Mouse (Mus musculus) G1E-ER4 (cell line): ENCODE data around the gene Slc25a25. TPM values are rescaled to one million over a fixed set of nuclear protein-coding genes. Genes with fewer than 3 reads are reported as not detected.

ENCODE experiments used
- GATA1 ChIP-seq: IDR thresholded peaks from one replicate; pipeline ENCODE4 v1.8.0; 2012; ENCODE audit warnings: low read length, inconsistent platforms
- polyA plus RNA-seq: library from polyadenylated mRNA; stranded (reverse); fragments of >175 nt; gene quantifications from 2 replicates; pipeline ENCODE4 v1.2.3, GENCODE M21; 2012

Slc25a25 gene
- polyA plus RNA-seq = 10.0 and 11.7 TPM in 2 replicates

- no peak for TF ChIP-seq GATA1
These were observed at the start of gene Slc25a25 for GRCm38 (mm10) chr2:32450881-32451844. TSS of gene Slc25a25 (minus strand) at chr2:32451445.

DNA sequence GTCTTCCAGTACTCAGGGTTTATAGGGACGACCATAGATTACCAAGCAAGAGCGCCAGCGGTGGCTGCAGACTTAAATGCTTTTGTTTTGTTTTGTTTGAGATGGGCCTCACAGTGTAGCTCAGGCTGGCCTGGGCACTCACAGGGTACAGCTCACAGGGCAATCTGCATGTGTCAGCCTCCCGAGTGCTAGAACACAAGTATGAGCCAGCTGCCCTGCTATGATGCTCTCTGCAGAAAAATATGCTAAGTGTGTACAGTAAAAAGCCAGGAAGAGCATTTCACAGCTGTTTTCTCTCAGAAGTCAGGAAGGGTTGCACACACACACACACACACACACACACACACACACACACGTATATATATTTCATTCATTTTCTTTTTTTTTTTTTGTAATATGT is 49.2 kb upstream of the Slc25a25 start:
- no peak for TF ChIP-seq GATA1

GRCm38 (mm10) chr2:32499365-32499764 is 48.1 kb upstream of the Slc25a25 start:
- TF ChIP-seq GATA1 = no peak

DNA sequence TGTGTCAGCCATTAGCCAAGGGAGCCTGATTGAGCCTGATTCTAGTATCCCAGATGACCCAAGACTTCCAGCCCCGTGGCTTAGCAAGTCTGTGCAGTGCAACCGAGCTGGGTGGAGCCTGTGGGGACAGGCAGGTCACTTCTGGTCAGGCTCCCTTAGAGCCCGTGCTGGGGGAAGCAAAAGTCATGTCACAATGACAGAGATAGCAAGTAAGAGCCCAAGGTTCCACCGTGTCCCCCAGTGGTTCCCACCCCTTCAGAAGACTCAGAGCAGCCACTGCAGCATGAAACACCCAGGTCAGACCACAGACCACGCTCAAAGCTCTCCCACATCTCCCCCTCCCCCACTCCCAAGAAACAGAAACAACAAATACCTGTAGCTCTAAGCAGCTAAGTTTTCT is 44.9 kb upstream of the Slc25a25 start:
- TF ChIP-seq GATA1 = no peak

- TF ChIP-seq GATA1 = peak; percentile 58
These were observed 44.0 kb upstream of the Slc25a25 start for GRCm38 (mm10) chr2:32495185-32495726.

DNA sequence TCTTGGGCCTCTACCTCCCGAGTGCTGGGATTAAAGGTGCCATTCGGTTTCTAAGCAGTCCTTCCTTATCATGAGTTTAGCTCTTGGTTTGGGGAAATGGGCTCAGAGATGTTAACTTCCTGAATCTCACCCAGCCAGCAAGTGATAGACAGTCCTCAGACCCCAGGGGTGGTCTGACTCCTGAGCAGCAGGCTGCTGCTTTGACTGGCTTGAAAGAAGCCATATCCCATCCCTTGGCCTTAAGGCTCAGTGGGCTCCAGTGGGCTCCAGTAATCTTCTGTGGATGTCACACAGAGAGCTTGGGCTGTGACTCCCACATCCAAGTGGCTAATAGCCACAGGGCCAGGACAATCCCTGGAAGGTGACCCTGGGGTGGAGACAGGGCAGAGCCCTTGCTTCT is 43.3 kb upstream of the Slc25a25 start:
- TF ChIP-seq GATA1 = no peak

GRCm38 (mm10) chr2:32493301-32493701 is 42.1 kb upstream of the Slc25a25 start:
- TF ChIP-seq GATA1 = no peak

DNA sequence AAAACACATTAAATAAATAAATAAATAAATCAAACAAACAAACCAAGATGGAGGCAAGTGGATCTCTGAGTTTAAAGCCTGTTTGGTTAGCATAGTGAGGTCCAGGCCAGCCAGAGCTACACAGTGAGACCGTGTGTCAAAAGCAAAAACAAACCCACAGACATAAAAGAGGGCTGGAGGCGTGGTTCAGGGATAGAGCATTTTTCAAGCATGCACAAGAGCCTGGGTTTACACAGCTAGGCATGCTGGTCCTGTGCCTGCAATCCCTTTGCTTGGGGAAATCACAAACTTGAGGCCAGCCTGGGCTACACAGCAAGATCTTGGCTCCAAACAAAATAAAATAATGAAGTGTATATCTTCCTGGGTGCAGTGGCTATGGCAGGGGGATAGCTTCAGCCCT is 41.4 kb upstream of the Slc25a25 start:
- TF ChIP-seq GATA1 = no peak

GRCm38 (mm10) chr2:32488679-32489078 is 37.4 kb upstream of the Slc25a25 start:
- TF ChIP-seq GATA1 = no peak

DNA sequence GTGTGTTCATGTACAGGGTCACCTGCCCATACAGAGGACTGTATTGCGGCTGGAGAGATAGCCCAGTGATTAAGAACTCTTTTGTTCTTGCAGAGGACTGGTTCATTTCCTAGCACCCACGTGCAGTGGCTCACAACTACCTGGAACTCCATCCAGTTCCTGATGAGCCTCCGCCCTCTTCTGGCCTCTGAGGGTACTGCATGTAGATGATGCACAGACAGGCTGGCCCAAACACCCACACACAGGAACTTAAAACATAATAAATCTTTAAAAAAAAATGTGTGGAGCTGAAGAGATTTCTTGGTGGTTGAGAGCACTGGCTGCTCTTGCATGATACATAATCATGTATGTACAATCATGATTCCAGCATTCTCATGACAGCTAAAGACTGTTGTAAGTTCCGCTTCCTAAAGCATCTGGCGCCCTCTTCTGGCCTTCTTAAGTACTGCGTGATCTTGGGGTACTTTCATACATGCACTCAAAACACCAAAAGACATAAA is 35.9 kb upstream of the Slc25a25 start:
- TF ChIP-seq GATA1 = no peak

- no peak for TF ChIP-seq GATA1
These were observed 34.9 kb upstream of the Slc25a25 start for GRCm38 (mm10) chr2:32486155-32486554.

DNA sequence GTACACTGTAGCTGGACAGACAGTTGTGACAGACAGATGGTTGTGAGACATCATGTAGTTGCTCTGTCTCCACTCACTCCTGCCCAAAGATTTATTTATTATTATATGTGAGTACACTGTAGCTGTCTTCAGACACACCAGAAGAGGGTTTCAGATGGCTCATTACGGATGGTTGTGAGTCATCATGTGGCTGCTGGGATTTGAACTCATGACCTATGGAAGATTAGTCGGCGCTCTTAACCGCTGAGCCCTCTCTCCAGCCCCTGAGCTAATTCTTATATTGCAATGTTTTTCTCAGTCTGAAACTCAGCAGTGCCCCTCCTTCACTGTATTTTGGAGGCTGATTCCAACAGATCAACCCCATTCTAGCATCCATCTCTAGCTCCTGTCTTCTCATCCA is 34.5 kb upstream of the Slc25a25 start:
- no peak for TF ChIP-seq GATA1

DNA sequence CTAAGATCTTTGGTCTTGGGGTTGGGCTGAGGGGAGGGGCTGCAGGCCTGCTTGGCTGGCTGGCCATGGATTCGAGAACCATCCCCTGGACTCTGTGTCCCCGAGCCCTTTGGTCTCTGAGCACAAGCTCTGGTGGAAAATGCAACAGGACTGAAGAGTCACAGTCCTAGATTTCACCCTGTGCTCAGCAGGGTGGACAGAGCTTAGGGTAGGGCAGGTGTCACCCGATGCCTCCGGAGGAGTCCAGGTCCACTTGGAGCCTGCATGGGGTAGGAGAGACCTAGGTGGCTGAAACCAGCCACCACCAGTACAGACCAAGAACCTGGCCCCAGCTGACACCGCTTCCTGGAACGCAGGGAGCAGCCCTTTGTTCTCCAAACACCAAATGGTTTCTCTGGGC is 33.7 kb upstream of the Slc25a25 start:
- TF ChIP-seq GATA1 = no peak

- no peak for TF ChIP-seq GATA1
These were observed 32.1 kb upstream of the Slc25a25 start for GRCm38 (mm10) chr2:32483179-32483875.

DNA sequence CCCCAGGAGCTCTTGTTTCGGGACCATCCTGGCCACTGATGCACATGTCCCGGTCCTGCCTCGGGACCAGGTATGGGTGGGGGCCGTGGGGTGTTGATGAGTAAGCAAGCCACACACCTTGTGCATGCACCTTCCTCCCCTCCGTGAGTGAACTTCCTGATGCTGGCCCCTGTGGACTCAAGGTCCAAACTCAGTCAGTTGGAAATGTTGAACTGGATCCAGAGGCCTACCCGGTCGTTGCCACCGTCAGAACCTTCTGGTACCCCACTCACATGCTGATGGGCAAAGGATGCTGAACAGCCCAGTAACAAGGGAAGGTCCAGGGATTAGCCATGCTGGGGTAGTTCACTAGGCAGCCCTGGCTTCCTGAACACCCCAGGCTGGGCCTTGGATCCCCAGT is 31.1 kb upstream of the Slc25a25 start:
- no peak for TF ChIP-seq GATA1

- no peak for TF ChIP-seq GATA1
These were observed 20.4 kb upstream of the Slc25a25 start for GRCm38 (mm10) chr2:32471681-32472061.
